Mouse (Mus musculus) heart, adult 2 months (tissue): Measurements from ENCODE around the gene Angptl1.

ENCODE experiments used
- CTCF ChIP-seq: fragments of 200-600 bp; IDR thresholded peaks from 2 replicates; pipeline ENCODE4 v1.8.1; 2022; ENCODE audit warnings: antibody characterized with exemption, mild to moderate bottlenecking, moderate library complexity
- EP300 ChIP-seq: fragments of 200-500 bp; IDR thresholded peaks from 2 replicates; pipeline ENCODE4 v1.6.1; 2011; ENCODE audit warnings: low read depth, low read length, control low read depth; ENCODE audit not compliant: insufficient read depth
- POLR2A ChIP-seq: fragments of 200-500 bp; IDR thresholded peaks from 2 replicates; pipeline ENCODE4 v1.6.1; 2011; ENCODE audit warnings: mild to moderate bottlenecking, low read depth, low read length, control low read depth; ENCODE audit not compliant: insufficient read depth

- TF ChIP-seq EP300, result no peak
- TF ChIP-seq CTCF, result no peak
- no peak for TF ChIP-seq POLR2A
Measured at GRCm38 (mm10) chr1:156859711-156860250, 21.4 kb downstream of the Angptl1 start.
